Mouse (Mus musculus) stomach, postnatal 0 days (tissue): Measurements from ENCODE around the gene Muc5ac. TPM values are rescaled to one million over a fixed set of nuclear protein-coding genes. Genes with fewer than 3 reads are reported as not detected.
"Not testable (repeated sequence)": the region's sequence is repeated elsewhere in the genome, so short reads cannot be mapped to it uniquely, and the experiment has no call there.

Experiments used
- ATAC-seq: fragments of 200-750 bp; cut with Nextera tagmentation; 2 replicates; pipeline ENCODE4 v1.8.0; 2017; ENCODE audit not compliant: low FRiP score, low TSS enrichment
- DNase-seq: peaks from one replicate; pipeline ENCODE4 v3.0.0-alpha.2; 2016; ENCODE audit warnings: low spot score
- H3K27ac ChIP-seq: fragments of 300-500 bp; sonication (generic); replicated peaks from 2 replicates; pipeline ENCODE4 v1.5.1; 2014; ENCODE audit warnings: mild to moderate bottlenecking, control low read depth
- H3K27me3 ChIP-seq: fragments of 300-500 bp; sonication (generic); 2 replicates; pipeline ENCODE4 v1.6.1; 2014; ENCODE audit warnings: low read length; ENCODE audit not compliant: control insufficient read depth, insufficient read depth
- H3K36me3 ChIP-seq: fragments of 300-500 bp; sonication (generic); 2 replicates; pipeline ENCODE4 v1.6.1; 2014; ENCODE audit warnings: low read length, mixed read lengths; ENCODE audit not compliant: control insufficient read depth, insufficient read depth
- H3K4me1 ChIP-seq: fragments of 300-500 bp; sonication (generic); replicated peaks from 2 replicates; pipeline ENCODE4 v1.6.1; 2014; ENCODE audit warnings: antibody characterized with exemption; ENCODE audit not compliant: control insufficient read depth, insufficient read depth
- H3K4me2 ChIP-seq: fragments of 300-500 bp; sonication (generic); replicated peaks from 2 replicates; pipeline ENCODE4 v1.6.1; 2014; ENCODE audit warnings: low read depth, mild to moderate bottlenecking, control low read depth, moderate library complexity
- H3K4me3 ChIP-seq: fragments of 300-500 bp; sonication (generic); 2 replicates; pipeline ENCODE4 v1.5.1; 2014; ENCODE audit warnings: low read depth, low read length, control low read depth
- H3K9ac ChIP-seq: fragments of 300-500 bp; sonication (generic); 2 replicates; pipeline ENCODE4 v1.6.1; 2014; ENCODE audit warnings: mild to moderate bottlenecking, low read length, control low read depth, mixed read lengths
- H3K9me3 ChIP-seq: fragments of 300-500 bp; sonication (generic); 2 replicates; pipeline ENCODE4 v1.6.1; 2016; ENCODE audit warnings: low read length; ENCODE audit not compliant: control insufficient read depth
- CTCF ChIP-seq: IDR thresholded peaks from 2 replicates; pipeline ENCODE4 v1.5.1; 2016; ENCODE audit warnings: antibody characterized with exemption, low read depth, mild to moderate bottlenecking, moderate library complexity
- EP300 ChIP-seq: optimal IDR thresholded peaks from 2 replicates; pipeline ENCODE3; 2016; ENCODE audit warnings: antibody characterized with exemption
- WGBS: fragments of 180-500 bp; shearing (Covaris S2); extraction: QIAGEN DNeasy Blood & Tissue Kit; methylation state at CpG from one replicate; pipeline ENCODE4 v1.1.7; 2014; 5-methylcytosine and 5-hydroxymethylcytosine counted together
- polyA plus RNA-seq: library from polyadenylated mRNA; unstranded; fragments of >200 nt; fragmentation: Nextera tagmentation; extraction: Ambion mirVana; gene quantifications from 2 replicates; pipeline ENCODE4 v1.2.1, GENCODE M21; 2015

Muc5ac gene
- polyA plus RNA-seq, 1 experiment from 2014 or later = 2.9 TPM

- ATAC-seq (no peak), DNase-seq (no peak)
- Histone ChIP-seq H3K9me3 (no peaks in the 10 kb centered on the region), H3K27ac (no peak overlapping the region), H3K4me1 (no peaks in the 10 kb centered on the region), H3K4me2 (no peak overlapping the region), H3K36me3 (no peaks in the 10 kb centered on the region), H3K9ac (no peak overlapping the region), H3K27me3 (no peaks in the 10 kb centered on the region), H3K4me3 (no peak overlapping the region)
- 87% methylated on average over 7 of the region's 7 CpGs for WGBS
- TF ChIP-seq EP300 = no peak
- no peak for TF ChIP-seq CTCF
Observed at GRCm38 (mm10) chr7:141805384-141805783, 16.6 kb downstream of the Muc5ac start.

DNA sequence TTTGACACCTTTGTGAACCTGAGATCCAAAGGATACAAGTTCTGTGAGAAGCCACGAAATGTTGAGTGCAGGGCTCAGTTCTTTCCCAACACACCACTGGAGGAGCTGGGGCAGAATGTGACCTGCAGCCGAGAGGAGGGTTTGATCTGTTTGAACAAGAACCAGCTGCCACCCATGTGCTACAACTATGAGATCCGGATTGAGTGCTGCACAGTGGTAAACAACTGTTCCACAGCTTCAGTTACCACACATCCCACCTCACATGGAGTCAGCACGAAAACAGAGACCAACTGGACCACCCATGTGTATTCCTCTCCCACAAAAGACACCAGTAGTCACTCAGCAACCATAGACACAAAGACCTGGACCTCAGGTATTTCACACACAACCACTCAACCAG, 19.1 kb downstream of the Muc5ac start:
- H3K4me2 ChIP-seq, DNase-seq, H3K9me3 ChIP-seq, H3K4me3 ChIP-seq, H3K4me1 ChIP-seq, H3K27me3 ChIP-seq, H3K27ac ChIP-seq, H3K36me3 ChIP-seq, H3K9ac ChIP-seq, ATAC-seq: not testable (repeated sequence)
- WGBS = no CpG with 5 or more reads among the region's 4 CpGs

DNA sequence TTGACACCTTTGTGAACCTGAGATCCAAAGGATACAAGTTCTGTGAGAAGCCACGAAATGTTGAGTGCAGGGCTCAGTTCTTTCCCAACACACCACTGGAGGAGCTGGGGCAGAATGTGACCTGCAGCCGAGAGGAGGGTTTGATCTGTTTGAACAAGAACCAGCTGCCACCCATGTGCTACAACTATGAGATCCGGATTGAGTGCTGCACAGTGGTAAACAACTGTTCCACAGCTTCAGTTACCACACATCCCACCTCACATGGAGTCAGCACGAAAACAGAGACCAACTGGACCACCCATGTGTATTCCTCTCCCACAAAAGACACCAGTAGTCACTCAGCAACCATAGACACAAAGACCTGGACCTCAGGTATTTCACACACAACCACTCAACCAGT, 21.2 kb downstream of the Muc5ac start:
- not testable (repeated sequence) for H3K9me3 ChIP-seq, H3K9ac ChIP-seq, H3K4me2 ChIP-seq, H3K4me3 ChIP-seq, H3K27ac ChIP-seq, H3K36me3 ChIP-seq, ATAC-seq, H3K27me3 ChIP-seq, H3K4me1 ChIP-seq, DNase-seq
- no CpG with 5 or more reads among the region's 4 CpGs for WGBS

- no peak overlapping the region for H3K4me3 ChIP-seq
- no peaks in the 10 kb centered on the region for H3K27me3 ChIP-seq
Observed at GRCm38 (mm10) chr7:141813321-141813720, 24.5 kb downstream of the Muc5ac start.

DNA sequence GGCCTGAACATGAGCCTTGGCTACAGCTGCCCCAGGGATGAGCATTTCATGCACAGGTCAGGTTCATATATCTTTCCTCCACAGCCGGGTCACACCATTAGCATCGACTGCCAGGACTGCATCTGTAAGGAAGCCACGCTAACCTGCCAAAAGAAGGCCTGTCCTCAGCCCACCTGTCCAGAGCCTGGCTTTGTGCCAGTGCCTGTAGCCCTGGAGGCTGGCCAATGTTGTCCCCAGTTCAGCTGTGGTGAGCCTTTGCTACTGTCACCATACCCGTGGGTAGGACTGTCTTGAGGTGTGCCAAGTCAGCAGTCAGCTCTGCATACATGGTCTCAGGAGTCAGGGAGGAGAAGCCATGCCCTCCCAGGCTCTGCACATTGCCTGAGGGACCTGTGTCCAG, 26.6 kb downstream of the Muc5ac start:
- 64% methylated on average over 4 of the region's 4 CpGs for WGBS
- Histone ChIP-seq H3K4me1 (no peaks in the 10 kb centered on the region), H3K36me3 (no peaks in the 10 kb centered on the region), H3K4me2 (no peak overlapping the region), H3K9ac (no peak overlapping the region), H3K9me3 (no peaks in the 10 kb centered on the region), H3K4me3 (no peak overlapping the region), H3K27ac (no peak overlapping the region), H3K27me3 (no peaks in the 10 kb centered on the region)
- TF ChIP-seq EP300 (no peak), CTCF (no peak)
- ATAC-seq (no peak; the same call in 1 of the 2 replicates), DNase-seq (no peak)

More at GRCm38 (mm10) chr7:141813321-141813720, 24.5 kb downstream of the Muc5ac start:
- TF ChIP-seq EP300 (no peak), CTCF (no peak)
- 72% methylated on average over 4 of the region's 4 CpGs for WGBS
- Histone ChIP-seq H3K9ac (no peak overlapping the region), H3K4me1 (no peaks in the 10 kb centered on the region), H3K4me2 (no peak overlapping the region), H3K27ac (no peak overlapping the region), H3K9me3 (no peaks in the 10 kb centered on the region), H3K36me3 (no peaks in the 10 kb centered on the region)
- ATAC-seq (peak; percentile 9; the same call in 1 of the 2 replicates), DNase-seq (no peak)

DNA sequence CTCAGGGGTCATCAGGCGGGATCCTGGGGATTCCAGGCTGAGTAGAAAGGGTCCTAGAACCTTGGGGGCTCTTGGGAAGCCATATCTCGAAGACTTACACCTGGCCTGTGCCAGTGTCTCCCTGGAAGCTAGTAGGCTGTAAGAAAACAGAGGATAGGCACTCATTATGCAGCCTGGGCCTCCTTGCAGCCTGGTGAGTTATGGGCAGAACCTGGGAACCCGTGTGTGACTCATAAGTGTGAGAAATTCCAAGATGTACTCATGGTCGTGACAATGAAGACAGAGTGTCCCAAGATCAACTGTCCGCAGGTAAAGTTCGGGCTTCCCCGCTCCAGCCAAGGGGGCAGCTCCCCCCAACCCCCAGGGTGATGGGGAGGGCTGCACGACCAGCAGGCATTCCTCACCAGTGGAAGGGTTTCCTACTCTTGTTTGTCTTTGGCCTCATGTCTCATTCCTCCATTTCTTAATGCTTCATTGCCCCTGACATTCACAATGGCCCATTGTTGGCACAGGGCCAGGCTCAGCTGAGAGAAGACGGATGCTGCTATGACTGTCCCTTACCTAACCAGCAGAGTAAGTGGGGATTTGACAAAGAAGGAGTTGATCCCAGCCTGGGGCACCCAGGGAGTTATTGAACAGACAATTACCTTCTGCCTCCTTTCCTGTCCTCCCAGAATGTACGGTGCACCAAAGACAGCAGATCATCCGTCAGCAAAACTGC, 28.7 kb downstream of the Muc5ac start:
- Histone ChIP-seq H3K36me3 (no peaks in the 10 kb centered on the region), H3K4me3 (no peak overlapping the region), H3K27ac (no peak overlapping the region), H3K4me2 (no peak overlapping the region), H3K9me3 (no peaks in the 10 kb centered on the region), H3K27me3 (no peaks in the 10 kb centered on the region), H3K9ac (no peak overlapping the region), H3K4me1 (no peaks in the 10 kb centered on the region; the same call in 1 of the 2 replicates)
- no peak for DNase-seq
- no peak for TF ChIP-seq EP300
- no peak for TF ChIP-seq CTCF
- WGBS = 59% methylated on average over 11 of the region's 11 CpGs
- ATAC-seq = no peak
